Mouse (Mus musculus) ES-E14 (cell line): ENCODE measurements around the gene Ppil3.

Experiments used
- CHD2 ChIP-seq: IDR thresholded peaks from 2 replicates; pipeline ENCODE4 v1.6.1; 2014; ENCODE audit warnings: mild to moderate bottlenecking, low read depth, low read length, inconsistent platforms
- MAFK ChIP-seq: IDR thresholded peaks from 2 replicates; pipeline ENCODE4 v1.6.1; 2014; ENCODE audit warnings: mild to moderate bottlenecking, low read depth, low read length, inconsistent platforms; ENCODE audit not compliant: insufficient read depth
- ZC3H11A ChIP-seq: IDR thresholded peaks from 2 replicates; pipeline ENCODE4 v1.6.1; 2012; ENCODE audit warnings: low read depth, mild to moderate bottlenecking, inconsistent platforms, low read length, borderline replicate concordance
- ZNF384 ChIP-seq: IDR thresholded peaks from 2 replicates; pipeline ENCODE4 v1.6.1; 2012; ENCODE audit warnings: low read depth, low read length, inconsistent platforms

DNA sequence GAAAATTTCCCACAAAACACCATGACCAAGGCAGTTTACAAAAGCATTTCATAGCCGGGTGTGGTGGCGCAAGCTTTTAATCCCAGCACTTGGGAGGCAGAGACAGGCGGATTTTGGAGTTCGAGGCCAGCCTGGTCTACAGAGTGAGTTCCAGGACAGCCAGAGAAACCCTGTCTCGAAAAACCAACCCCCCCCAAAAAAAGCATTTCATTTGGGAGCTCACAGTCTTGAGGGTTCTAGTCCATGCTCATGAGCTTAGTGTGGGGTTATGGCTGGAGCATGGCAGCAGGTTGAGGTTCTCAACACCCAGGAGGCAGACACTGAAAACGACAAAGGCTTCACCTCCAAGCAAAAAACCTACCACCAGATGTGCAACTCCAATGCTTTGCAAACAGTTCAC lies 37.1 kb downstream of the Ppil3 start:
- TF ChIP-seq CHD2 (no peak), MAFK (no peak), ZC3H11A (no peak), ZNF384 (no peak)
